32 mouse cellular contexts compared by ENCODE assay signal in the genomic region with DNA sequence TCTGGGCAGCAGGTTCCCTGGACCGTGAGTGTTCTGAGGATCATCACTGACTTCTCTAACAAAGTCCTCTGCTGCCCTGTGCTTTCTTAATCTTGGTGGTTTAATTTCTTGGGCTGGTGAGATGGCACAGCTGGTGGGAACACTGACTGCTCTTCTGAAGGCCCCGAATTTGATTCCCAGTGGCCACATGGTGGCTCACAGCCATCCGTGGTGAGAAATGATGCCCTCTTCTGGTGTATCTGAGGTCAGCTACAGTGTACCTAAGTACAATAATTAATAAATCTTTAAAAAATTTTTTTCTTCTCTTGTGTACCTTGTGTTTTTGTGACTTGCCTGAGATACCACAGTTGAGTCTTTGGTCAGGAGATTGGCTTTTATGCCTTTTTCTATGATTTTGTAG. TPM values are rescaled to one million over a fixed set of nuclear protein-coding genes. Genes with fewer than 3 reads are reported as not detected.
A peak's percentile ranks its signal among the peaks of the same experiment; 100 is the strongest.
DNase-seq lines count a peak whose midpoint lies in the region; ATAC-seq and TF ChIP-seq lines count a peak whose summit lies in the region.
"Not testable (repeated sequence)": the region's sequence is repeated elsewhere in the genome, so short reads cannot be mapped to it uniquely, and the experiment has no call there.
"Had no signal": no experiment of that assay in that cellular context is flagged by ENCODE, and none has a peak within 500 bp of the region (broad histone marks: within the 10 kb centered on the region; RNA-seq: fewer than 3 reads in every experiment).

No protein-coding gene starts in this region.

- TF ChIP-seq CTCF in MEL (IDR thresholded peaks at IDR 0.05 in 2 of 3, conservative IDR thresholded peaks at IDR 0.05 in 1 of 3; ENCODE audit: control insufficient read depth in 1 of 3, insufficient read depth in 1 of 3, low read depth in 2 of 3, low read length in 3 of 3, poor library complexity in 1 of 3, severe bottlenecking in 1 of 3): peak; percentile 13 to 68 (median 56); a peak in 5 of 6 replicates
- peak; percentile 33 for TF ChIP-seq CTCF in intestine, postnatal 0 days (IDR thresholded peaks at IDR 0.05; ENCODE audit: low read depth)
- peak; percentile 20; the same call in 1 of the 2 replicates for TF ChIP-seq CTCF in liver, adult 2 months (IDR thresholded peaks at IDR 0.05; ENCODE audit: low read depth, low read length)
- peak; percentile 27 for TF ChIP-seq CTCF in lung, postnatal 0 days (IDR thresholded peaks at IDR 0.05)

- peak; percentile 22 for TF ChIP-seq RAD21 in MEL (IDR thresholded peaks at IDR 0.05; ENCODE audit: low read depth, low read length)

- TF ChIP-seq EP300 in MEL (IDR thresholded peaks at IDR 0.05; ENCODE audit: low read depth in 1 of 2, low read length in 2 of 2); lung, postnatal 0 days (IDR thresholded peaks at IDR 0.05): not testable (repeated sequence)

- peak; percentile 7 for DNase-seq in CD4-positive, CD25-positive, alpha-beta regulatory T cell, adult 2 months (ENCODE audit: low read depth, low spot score)
- DNase-seq in MEL (ENCODE audit: low read depth, low spot score): peak; percentile 44
- DNase-seq in liver, adult 2 months (ENCODE audit: extremely low read depth, low read depth, low spot score); lung, postnatal 0 days (ENCODE audit: low spot score): not testable (repeated sequence)
- peak; percentile 15 for DNase-seq in splenic B cell, adult 2 months (ENCODE audit: low read depth, low spot score)

- not testable (repeated sequence) for H3K9me3 ChIP-seq in MEL (replicated peaks; ENCODE audit: insufficient read depth, low read length); intestine, postnatal 0 days (ENCODE audit: control insufficient read depth); lung, postnatal 0 days (ENCODE audit: low read length)

- ATAC-seq in intestine, postnatal 0 days; lung, postnatal 0 days: not testable (repeated sequence)

- H3K79me2 ChIP-seq in MEL (ENCODE audit: control insufficient read depth, insufficient read depth, low read length, poor library complexity); liver, adult 2 months (ENCODE audit: control insufficient read depth, insufficient read depth, low read length): not testable (repeated sequence)

- not testable (repeated sequence) for H3K27ac ChIP-seq in MEL (ENCODE audit: control insufficient read depth, low read depth, low read length); intestine, postnatal 0 days (ENCODE audit: low read depth, low read length); liver, adult 2 months (replicated peaks; ENCODE audit: insufficient read depth, low read depth, low read length); lung, postnatal 0 days (ENCODE audit: low read length)

- H3K9ac ChIP-seq in MEL (ENCODE audit: control insufficient read depth, low read depth, low read length, poor library complexity, severe bottlenecking); intestine, postnatal 0 days (ENCODE audit: low read depth, low read length); liver, adult 2 months (ENCODE audit: low read depth, low read length); lung, postnatal 0 days (replicated peaks; ENCODE audit: low read depth): not testable (repeated sequence)

- H3K4me3 ChIP-seq in MEL (ENCODE audit: control insufficient read depth in 1 of 2, insufficient read depth in 1 of 2, low read depth in 2 of 2, low read length in 2 of 2); intestine, postnatal 0 days (ENCODE audit: low read depth, low read length); liver, adult 2 months (ENCODE audit: insufficient read depth, low read depth, low read length); lung, postnatal 0 days (ENCODE audit: low read depth, low read length): not testable (repeated sequence)

- H3K4me1 ChIP-seq in MEL (ENCODE audit: control insufficient read depth in 1 of 2, insufficient read depth in 2 of 2, low read length in 2 of 2); intestine, postnatal 0 days (replicated peaks; ENCODE audit: control insufficient read depth, insufficient read depth, low read length); liver, adult 2 months (ENCODE audit: control insufficient read depth, insufficient read depth, low read length); lung, postnatal 0 days (ENCODE audit: insufficient read depth, low read depth, low read length): not testable (repeated sequence)

- H3K27me3 ChIP-seq in MEL (ENCODE audit: control insufficient read depth in 1 of 2, insufficient read depth in 2 of 2, low read length in 2 of 2); intestine, postnatal 0 days (replicated peaks; ENCODE audit: control insufficient read depth, insufficient read depth, low read length); liver, adult 2 months (ENCODE audit: control insufficient read depth, insufficient read depth, low read length); lung, postnatal 0 days (replicated peaks; ENCODE audit: insufficient read depth, low read length); splenic B cell, adult 2 months (ENCODE audit: control insufficient read depth, insufficient read depth, low read length, poor library complexity, severe bottlenecking): not testable (repeated sequence)

- H3K4me2 ChIP-seq in intestine, postnatal 0 days (replicated peaks; ENCODE audit: low read depth); lung, postnatal 0 days (replicated peaks; ENCODE audit: low read depth, low read length): not testable (repeated sequence)

- not testable (repeated sequence) for TF ChIP-seq POLR2A in MEL (IDR thresholded peaks at IDR 0.05; ENCODE audit: control insufficient read depth in 1 of 2, insufficient read depth in 1 of 2, low read depth in 1 of 2, low read length in 2 of 2, poor library complexity in 1 of 2); liver, adult 2 months (IDR thresholded peaks at IDR 0.05; ENCODE audit: extremely low read depth, insufficient read depth, low read length)

- 61% methylated on average over 3 of the region's 3 CpGs for WGBS in intestine, postnatal 0 days
- WGBS in liver, adult 2 months: 67% methylated on average over 3 of the region's 3 CpGs
- 64% methylated on average over 3 of the region's 3 CpGs for WGBS in lung, postnatal 0 days

- not testable (repeated sequence) for H3K36me3 ChIP-seq in MEL (ENCODE audit: control insufficient read depth in 1 of 2, insufficient read depth in 2 of 2, low read length in 2 of 2); intestine, postnatal 0 days (ENCODE audit: control insufficient read depth, insufficient read depth); liver, adult 2 months (ENCODE audit: control insufficient read depth, insufficient read depth, low read length); lung, postnatal 0 days (ENCODE audit: insufficient read depth, low read length); splenic B cell, adult 2 months (ENCODE audit: control insufficient read depth, insufficient read depth, low read length, poor library complexity, severe bottlenecking)

TF ChIP-seq in MEL, 35 proteins besides CTCF, POLR2A, EP300 and RAD21 (continues in another document):
- 0 out of 2 replicates have a peak, but pooled peaks have one; percentile 33 for TF ChIP-seq MYC (IDR thresholded peaks at IDR 0.05; ENCODE audit: low read depth, low read length)

RNA-seq across cellular contexts. Expression of a gene that starts 1.2 kb away (rescaled TPM):
- not detected in 2 replicates for total RNA-seq in MEL (2012; rRNA removed)
- not detected for polyA plus RNA-seq in MEL (2012; ENCODE audit: insufficient read depth in 1 of 2, insufficient read length in 2 of 2, low read depth in 1 of 2, low replicate concordance in 2 of 2, missing spikeins in 1 of 2)
- polyA plus RNA-seq in intestine, postnatal 0 days (2015; fragmentation: Nextera tagmentation; extraction: Ambion mirVana): not detected in 2 replicates
- total RNA-seq in liver, adult 2 months (2014; rRNA removed): not detected in 2 replicates
- polyA plus RNA-seq in liver, adult 2 months (2012; rRNA removed): not detected in 2 replicates
- not detected in 2 replicates for polyA plus RNA-seq in lung, postnatal 0 days (2015; fragmentation: Nextera tagmentation; extraction: Ambion mirVana)
- total RNA-seq: adrenal gland, adult 2 months; adrenal gland, postnatal 14 days; adrenal gland, postnatal 4 days; common myeloid progenitor, adult 5-6 weeks; forebrain, postnatal 0 days; gastrocnemius, adult 8-10 months; gastrocnemius, postnatal 25 days; heart, adult 18-20 months; heart, postnatal 14 days; heart, postnatal 4 days; hindbrain, postnatal 0 days had no signal
- polyA plus RNA-seq: adrenal gland, adult 2 months; CD4-positive, CD25-positive, alpha-beta regulatory T cell, adult 4 months; cerebellum, adult 2 months; embryonic facial prominence, embryonic 12.5 days; forebrain, embryonic 11.5 days; forebrain, embryonic 14.5 days; forebrain, postnatal 0 days; frontal cortex, adult 2 months; G1E; gonadal fat pad, adult 2 months; heart, embryonic 10.5 days; heart, embryonic 13.5 days; heart, embryonic 16.5 days; hindbrain, embryonic 11.5 days; hindbrain, embryonic 14.5 days; hindbrain, postnatal 0 days; inflammation-experienced regulatory T-cells, adult 6 months had no signal

RNA-seq across cellular contexts. Expression of a gene that starts 7.2 kb away (rescaled TPM):
- not detected in 2 replicates for total RNA-seq in MEL (2012; rRNA removed)
- not detected for polyA plus RNA-seq in MEL (2012; ENCODE audit: insufficient read depth in 1 of 2, insufficient read length in 2 of 2, low read depth in 1 of 2, low replicate concordance in 2 of 2, missing spikeins in 1 of 2)
- not detected in 2 replicates for polyA plus RNA-seq in intestine, postnatal 0 days (2015; fragmentation: Nextera tagmentation; extraction: Ambion mirVana)
- not detected in 2 replicates for total RNA-seq in liver, adult 2 months (2014; rRNA removed)
- not detected in 2 replicates for polyA plus RNA-seq in liver, adult 2 months (2012; rRNA removed)
- polyA plus RNA-seq in lung, postnatal 0 days (2015; fragmentation: Nextera tagmentation; extraction: Ambion mirVana): not detected in 2 replicates
- total RNA-seq: adrenal gland, adult 2 months; adrenal gland, postnatal 14 days; adrenal gland, postnatal 4 days; common myeloid progenitor, adult 5-6 weeks; forebrain, postnatal 0 days; gastrocnemius, adult 8-10 months; gastrocnemius, postnatal 25 days; heart, adult 18-20 months; heart, postnatal 14 days; heart, postnatal 4 days; hindbrain, postnatal 0 days had no signal
- polyA plus RNA-seq: adrenal gland, adult 2 months; CD4-positive, CD25-positive, alpha-beta regulatory T cell, adult 4 months; cerebellum, adult 2 months; embryonic facial prominence, embryonic 12.5 days; forebrain, embryonic 11.5 days; forebrain, embryonic 14.5 days; forebrain, postnatal 0 days; frontal cortex, adult 2 months; G1E; gonadal fat pad, adult 2 months; heart, embryonic 10.5 days; heart, embryonic 13.5 days; heart, embryonic 16.5 days; hindbrain, embryonic 11.5 days; hindbrain, embryonic 14.5 days; hindbrain, postnatal 0 days; inflammation-experienced regulatory T-cells, adult 6 months had no signal

RNA-seq across cellular contexts. Expression of a gene that starts 9.9 kb away (rescaled TPM):
- not detected in 2 replicates for total RNA-seq in MEL (2012; rRNA removed)
- polyA plus RNA-seq in MEL (2012; ENCODE audit: insufficient read depth in 1 of 2, insufficient read length in 2 of 2, low read depth in 1 of 2, low replicate concordance in 2 of 2, missing spikeins in 1 of 2): not detected
- polyA plus RNA-seq in intestine, postnatal 0 days (2015; fragmentation: Nextera tagmentation; extraction: Ambion mirVana): not detected in 2 replicates
- not detected in 2 replicates for total RNA-seq in liver, adult 2 months (2014; rRNA removed)
- not detected in 2 replicates for polyA plus RNA-seq in liver, adult 2 months (2012; rRNA removed)
- not detected in 2 replicates for polyA plus RNA-seq in lung, postnatal 0 days (2015; fragmentation: Nextera tagmentation; extraction: Ambion mirVana)
- total RNA-seq: adrenal gland, adult 2 months; adrenal gland, postnatal 14 days; adrenal gland, postnatal 4 days; common myeloid progenitor, adult 5-6 weeks; forebrain, postnatal 0 days; G1E; gastrocnemius, adult 8-10 months; gastrocnemius, postnatal 25 days; heart, adult 18-20 months; heart, postnatal 14 days; heart, postnatal 4 days; hindbrain, postnatal 0 days had no signal
- polyA plus RNA-seq: adrenal gland, adult 2 months; CD4-positive, CD25-positive, alpha-beta regulatory T cell, adult 4 months; cerebellum, adult 2 months; embryonic facial prominence, embryonic 12.5 days; forebrain, embryonic 11.5 days; forebrain, embryonic 14.5 days; forebrain, postnatal 0 days; frontal cortex, adult 2 months; G1E; gonadal fat pad, adult 2 months; heart, embryonic 10.5 days; heart, embryonic 13.5 days; heart, embryonic 16.5 days; hindbrain, embryonic 11.5 days; hindbrain, embryonic 14.5 days; hindbrain, postnatal 0 days; inflammation-experienced regulatory T-cells, adult 6 months had no signal

RNA-seq across cellular contexts. Expression of a gene that starts 18.8 kb away (rescaled TPM):
- total RNA-seq in MEL (2012; rRNA removed): not detected in 2 replicates
- polyA plus RNA-seq in MEL (2012; ENCODE audit: insufficient read depth in 1 of 2, insufficient read length in 2 of 2, low read depth in 1 of 2, low replicate concordance in 2 of 2, missing spikeins in 1 of 2): not detected
- not detected in 2 replicates for polyA plus RNA-seq in intestine, postnatal 0 days (2015; fragmentation: Nextera tagmentation; extraction: Ambion mirVana)
- not detected in 2 replicates for total RNA-seq in liver, adult 2 months (2014; rRNA removed)
- polyA plus RNA-seq in liver, adult 2 months (2012; rRNA removed): not detected in 2 replicates
- polyA plus RNA-seq in lung, postnatal 0 days (2015; fragmentation: Nextera tagmentation; extraction: Ambion mirVana): not detected in 2 replicates
- total RNA-seq: adrenal gland, adult 2 months; adrenal gland, postnatal 14 days; adrenal gland, postnatal 4 days; common myeloid progenitor, adult 5-6 weeks; forebrain, postnatal 0 days; gastrocnemius, adult 8-10 months; gastrocnemius, postnatal 25 days; heart, adult 18-20 months; heart, postnatal 14 days; heart, postnatal 4 days; hindbrain, postnatal 0 days had no signal
- polyA plus RNA-seq: adrenal gland, adult 2 months; CD4-positive, CD25-positive, alpha-beta regulatory T cell, adult 4 months; cerebellum, adult 2 months; embryonic facial prominence, embryonic 12.5 days; embryonic facial prominence, embryonic 15.5 days; forebrain, embryonic 11.5 days; forebrain, embryonic 14.5 days; forebrain, postnatal 0 days; frontal cortex, adult 2 months; G1E; gonadal fat pad, adult 2 months; heart, embryonic 10.5 days; heart, embryonic 13.5 days; heart, embryonic 16.5 days; hindbrain, embryonic 11.5 days; hindbrain, embryonic 14.5 days; hindbrain, postnatal 0 days; inflammation-experienced regulatory T-cells, adult 6 months had no signal

RNA-seq across cellular contexts. Expression of a gene that starts 24.4 kb away (rescaled TPM):
- not detected in 2 replicates for total RNA-seq in MEL (2012; rRNA removed)
- not detected for polyA plus RNA-seq in MEL (2012; ENCODE audit: insufficient read depth in 1 of 2, insufficient read length in 2 of 2, low read depth in 1 of 2, low replicate concordance in 2 of 2, missing spikeins in 1 of 2)
- not detected in 2 replicates for polyA plus RNA-seq in intestine, postnatal 0 days (2015; fragmentation: Nextera tagmentation; extraction: Ambion mirVana)
- total RNA-seq in liver, adult 2 months (2014; rRNA removed): not detected in 2 replicates
- not detected in 2 replicates for polyA plus RNA-seq in liver, adult 2 months (2012; rRNA removed)
- not detected in 2 replicates for polyA plus RNA-seq in lung, postnatal 0 days (2015; fragmentation: Nextera tagmentation; extraction: Ambion mirVana)
- total RNA-seq: adrenal gland, adult 2 months; adrenal gland, postnatal 14 days; adrenal gland, postnatal 4 days; common myeloid progenitor, adult 5-6 weeks; forebrain, postnatal 0 days; gastrocnemius, adult 8-10 months; gastrocnemius, postnatal 25 days; heart, adult 18-20 months; heart, postnatal 14 days; heart, postnatal 4 days; hindbrain, postnatal 0 days had no signal
- polyA plus RNA-seq: adrenal gland, adult 2 months; CD4-positive, CD25-positive, alpha-beta regulatory T cell, adult 4 months; cerebellum, adult 2 months; embryonic facial prominence, embryonic 12.5 days; forebrain, embryonic 11.5 days; forebrain, embryonic 14.5 days; forebrain, postnatal 0 days; frontal cortex, adult 2 months; G1E; gonadal fat pad, adult 2 months; heart, embryonic 10.5 days; heart, embryonic 13.5 days; heart, embryonic 16.5 days; hindbrain, embryonic 11.5 days; hindbrain, embryonic 14.5 days; hindbrain, postnatal 0 days; inflammation-experienced regulatory T-cells, adult 6 months had no signal
